Comparison of ENCODE assay signal across 22 mouse cellular contexts in genomic region chr2:5077490-5077889, GRCm38 (mm10). TPM values are rescaled to one million over a fixed set of nuclear protein-coding genes. Genes with fewer than 3 reads are reported as not detected.
DNase-seq lines count a peak whose midpoint lies in the region; ATAC-seq and TF ChIP-seq lines count a peak whose summit lies in the region.
"Had no signal": no experiment of that assay in that cellular context is flagged by ENCODE, and none has a peak within 500 bp of the region (broad histone marks: within the 10 kb centered on the region; RNA-seq: fewer than 3 reads in every experiment).

No protein-coding gene starts in this region.

- peak; percentile 12 for DNase-seq in ES-CJ7 (ENCODE audit: low read depth, low spot score)
- no peak for DNase-seq in liver, postnatal 0 days
- no peak for DNase-seq in T-cell, adult 2 months (ENCODE audit: low spot score)
- no peak for DNase-seq in hindbrain, embryonic 14.5 days (ENCODE audit: low spot score)
- DNase-seq: cerebellum, adult 2 months; gastrocnemius, postnatal 25 days; kidney, postnatal 4 days; right cerebral cortex, postnatal 25 days; thymus, postnatal 14 days had no signal

- no peaks in the 10 kb centered on the region for H3K36me3 ChIP-seq in ES-Bruce4 (ENCODE audit: control insufficient read depth, insufficient read depth, low read length, poor library complexity, severe bottlenecking)
- no peaks in the 10 kb centered on the region for H3K36me3 ChIP-seq in liver, postnatal 0 days (replicated peaks; ENCODE audit: insufficient read depth, low read length)
- H3K36me3 ChIP-seq in hindbrain, embryonic 14.5 days (replicated peaks; ENCODE audit: control insufficient read depth, insufficient read depth), result no peaks in the 10 kb centered on the region
- H3K36me3 ChIP-seq in midbrain, embryonic 13.5 days, result no peaks in the 10 kb centered on the region
- H3K36me3 ChIP-seq: embryonic facial prominence, embryonic 10.5 days; G1E; heart, embryonic 13.5 days; hindbrain, embryonic 13.5 days; kidney, embryonic 15.5 days; limb, embryonic 12.5 days; lung, embryonic 15.5 days had no signal

- peak overlapping the region; percentile 84 for H3K27ac ChIP-seq in ES-Bruce4 (ENCODE audit: insufficient read depth, low read length)
- peak overlapping the region; percentile 85 for H3K27ac ChIP-seq in liver, postnatal 0 days (ENCODE audit: low read depth)
- H3K27ac ChIP-seq in hindbrain, embryonic 14.5 days, result no peak overlapping the region
- H3K27ac ChIP-seq in midbrain, embryonic 13.5 days, result no peak overlapping the region
- H3K27ac ChIP-seq: embryonic facial prominence, embryonic 10.5 days; heart, embryonic 13.5 days; hindbrain, embryonic 13.5 days; kidney, embryonic 15.5 days; limb, embryonic 12.5 days; lung, embryonic 15.5 days; macrophage had no signal

- H3K27me3 ChIP-seq in ES-Bruce4 (ENCODE audit: control insufficient read depth, insufficient read depth, low read length, poor library complexity, severe bottlenecking), result no peaks in the 10 kb centered on the region
- H3K27me3 ChIP-seq in liver, postnatal 0 days (ENCODE audit: insufficient read depth, low read length), result no peaks in the 10 kb centered on the region
- no peaks in the 10 kb centered on the region for H3K27me3 ChIP-seq in hindbrain, embryonic 14.5 days (ENCODE audit: control insufficient read depth, insufficient read depth, low read length)
- no peaks in the 10 kb centered on the region for H3K27me3 ChIP-seq in midbrain, embryonic 13.5 days
- H3K27me3 ChIP-seq: heart, embryonic 13.5 days; kidney, embryonic 15.5 days; limb, embryonic 12.5 days; lung, embryonic 15.5 days had no signal

- 67% methylated on average over 2 of the region's 2 CpGs for WGBS in liver, postnatal 0 days (ENCODE audit: insufficient replicate concordance)
- 90% methylated on average over 2 of the region's 2 CpGs for WGBS in hindbrain, embryonic 14.5 days
- 93% methylated on average over 2 of the region's 2 CpGs for WGBS in midbrain, embryonic 13.5 days

- peaks cover 14% of the 10 kb centered on the region for H3K4me1 ChIP-seq in ES-Bruce4 (ENCODE audit: control insufficient read depth, insufficient read depth, low read length)
- peaks cover 13% of the 10 kb centered on the region for H3K4me1 ChIP-seq in liver, postnatal 0 days (ENCODE audit: insufficient read depth)
- H3K4me1 ChIP-seq in hindbrain, embryonic 14.5 days (replicated peaks; ENCODE audit: control insufficient read depth, insufficient read depth, low read length), result no peaks in the 10 kb centered on the region
- H3K4me1 ChIP-seq in midbrain, embryonic 13.5 days (replicated peaks), result peaks cover 4% of the 10 kb centered on the region; the same call in 1 of the 2 replicates
- H3K4me1 ChIP-seq: kidney, embryonic 15.5 days had no signal

- no peaks in the 10 kb centered on the region for H3K9me3 ChIP-seq in ES-Bruce4 (replicated peaks; ENCODE audit: control insufficient read depth, insufficient read depth, low read length, poor library complexity, severe bottlenecking)
- H3K9me3 ChIP-seq in liver, postnatal 0 days (ENCODE audit: low read length), result 0 out of 2 replicates have a peak, but pooled peaks cover 4% of the 10 kb centered on the region
- peaks cover 6% of the 10 kb centered on the region; the same call in 1 of the 2 replicates for H3K9me3 ChIP-seq in hindbrain, embryonic 14.5 days (ENCODE audit: control insufficient read depth, low read length)
- no peaks in the 10 kb centered on the region for H3K9me3 ChIP-seq in midbrain, embryonic 13.5 days
- H3K9me3 ChIP-seq: embryonic facial prominence, embryonic 10.5 days; heart, embryonic 13.5 days; hindbrain, embryonic 13.5 days; kidney, embryonic 15.5 days; limb, embryonic 12.5 days; lung, embryonic 15.5 days had no signal

- no peak for TF ChIP-seq CTCF in ES-Bruce4 (IDR thresholded peaks at IDR 0.05; ENCODE audit: low read depth, low read length)
- TF ChIP-seq CTCF in liver, postnatal 0 days (IDR thresholded peaks at IDR 0.05; ENCODE audit: low read depth), result no peak

- ATAC-seq in erythroid progenitor cell, adult 5-6 weeks (replicated peaks; ENCODE audit: low FRiP score, poor library complexity, severe bottlenecking), result peak; percentile 46
- peak; percentile 42 for ATAC-seq in liver, postnatal 0 days
- ATAC-seq in hindbrain, embryonic 14.5 days (ENCODE audit: low FRiP score), result no peak
- no peak for ATAC-seq in midbrain, embryonic 13.5 days
- ATAC-seq: forebrain, embryonic 14.5 days; midbrain, embryonic 16.5 days had no signal

- peak overlapping the region; percentile 26; the same call in 1 of the 2 replicates for H3K4me2 ChIP-seq in liver, postnatal 0 days (ENCODE audit: low read depth, low read length)
- H3K4me2 ChIP-seq in hindbrain, embryonic 14.5 days (replicated peaks), result no peak overlapping the region
- no peak overlapping the region for H3K4me2 ChIP-seq in midbrain, embryonic 13.5 days (replicated peaks)
- H3K4me2 ChIP-seq: heart, embryonic 13.5 days; hindbrain, embryonic 13.5 days; kidney, embryonic 15.5 days; limb, embryonic 12.5 days; lung, embryonic 15.5 days had no signal

- H3K9ac ChIP-seq in ES-Bruce4 (ENCODE audit: low read depth, poor library complexity, severe bottlenecking), result no peak overlapping the region
- no peak overlapping the region; the same call in 1 of the 2 replicates for H3K9ac ChIP-seq in liver, postnatal 0 days (replicated peaks)
- no peak overlapping the region for H3K9ac ChIP-seq in hindbrain, embryonic 14.5 days
- no peak overlapping the region for H3K9ac ChIP-seq in midbrain, embryonic 13.5 days (replicated peaks)
- H3K9ac ChIP-seq: heart, embryonic 13.5 days; hindbrain, embryonic 13.5 days; kidney, embryonic 15.5 days; limb, embryonic 12.5 days; lung, embryonic 15.5 days had no signal

- TF ChIP-seq POLR2A in ES-Bruce4 (IDR thresholded peaks at IDR 0.05; ENCODE audit: insufficient read depth, low read length), result no peak

- H3K4me3 ChIP-seq in ES-Bruce4 (ENCODE audit: low read depth, low read length), result no peak overlapping the region
- H3K4me3 ChIP-seq in liver, postnatal 0 days (ENCODE audit: low read depth, low read length), result no peak overlapping the region
- H3K4me3 ChIP-seq in hindbrain, embryonic 14.5 days (replicated peaks; ENCODE audit: low read length), result no peak overlapping the region
- H3K4me3 ChIP-seq in midbrain, embryonic 13.5 days (replicated peaks), result no peak overlapping the region
- H3K4me3 ChIP-seq: embryonic facial prominence, embryonic 10.5 days; heart, embryonic 13.5 days; hindbrain, embryonic 13.5 days; kidney, embryonic 15.5 days; limb, embryonic 12.5 days; lung, embryonic 15.5 days had no signal

- TF ChIP-seq EP300 in ES-Bruce4 (IDR thresholded peaks at IDR 0.05; ENCODE audit: insufficient read depth, low read depth, low read length), result no peak
- TF ChIP-seq EP300 in liver, postnatal 0 days (IDR thresholded peaks at IDR 0.05; ENCODE audit: low read depth), result no peak

RNA-seq across cellular contexts. Expression of gene Optn, which starts 13.6 kb away (rescaled TPM):
- polyA plus RNA-seq in ES-Bruce4 (2011; ENCODE audit: insufficient read depth, insufficient read length, low read depth, missing spikeins), result 12.4 and 13.3 TPM in 2 replicates
- total RNA-seq in erythroid progenitor cell, adult 5-6 weeks (2015; ENCODE audit: low replicate concordance), result 112 and 113 TPM in 2 replicates
- total RNA-seq in erythroid progenitor cell, adult 5-6 weeks (2017; ENCODE audit: low replicate concordance), result 325 and 377 TPM in 2 replicates
- polyA plus RNA-seq in liver, postnatal 0 days (2015; fragmentation: Nextera tagmentation; extraction: Ambion mirVana), result 41.0 and 42.0 TPM in 2 replicates
- polyA plus RNA-seq in hindbrain, embryonic 14.5 days (2014; fragmentation: Nextera tagmentation; extraction: Ambion mirVana), result 18.0 and 20.7 TPM in 2 replicates
- polyA plus RNA-seq in midbrain, embryonic 13.5 days (2015; fragmentation: Nextera tagmentation; extraction: Ambion mirVana), result 5.8 and 6.2 TPM in 2 replicates

Comparison
In these comparisons a context has a peak if more than half of its experiments do, and no peak if none do; other contexts are left out.
1. H3K27ac ChIP-seq: peak in ES-Bruce4 (single experiment) and liver, postnatal 0 days (single experiment); none in hindbrain, embryonic 14.5 days (single experiment) and midbrain, embryonic 13.5 days (single experiment).
2. ATAC-seq: peak in erythroid progenitor cell, adult 5-6 weeks (single experiment) and liver, postnatal 0 days (single experiment); none in hindbrain, embryonic 14.5 days (single experiment) and midbrain, embryonic 13.5 days (single experiment).